Mouse (Mus musculus) liver, adult 2 months (tissue): ENCODE measurements at regions not wholly inside any gene's neighbourhood (a gene's known extent, or its start where the extent isn't known, plus 50 kb on each side); places are given as distances from the start of the nearest gene placed in this dataset.

Experiments used
- CTCF ChIP-seq: fragments of 200-500 bp; IDR thresholded peaks from 2 replicates; pipeline ENCODE4 v1.5.1; 2011; ENCODE audit warnings: low read depth, low read length, control low read depth
- POLR2A ChIP-seq: fragments of 200-500 bp; IDR thresholded peaks from 2 replicates; pipeline ENCODE4 v1.6.1; 2011; ENCODE audit warnings: low read length, control low read depth; ENCODE audit not compliant: insufficient read depth; ENCODE audit errors: extremely low read depth

DNA sequence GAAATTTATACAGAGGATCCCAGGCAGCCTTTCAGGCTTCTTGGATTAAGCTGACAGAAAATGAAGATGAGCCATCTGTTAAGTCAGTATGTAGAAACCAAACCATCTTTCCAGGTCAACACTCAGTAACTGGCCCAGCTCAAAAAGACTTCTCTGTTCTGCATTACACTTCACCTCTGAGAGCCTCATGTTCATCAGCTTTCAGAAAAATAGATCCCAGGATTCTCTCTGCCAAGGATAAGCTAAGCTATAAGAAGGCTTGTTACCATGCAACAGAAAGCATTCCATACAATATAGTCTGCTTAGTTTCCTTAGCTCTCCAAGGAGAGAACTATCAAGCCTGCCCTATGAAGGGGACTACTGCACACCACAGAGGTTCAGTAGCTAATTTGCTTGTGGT lies 170.1 kb upstream of the Zfp462 start:
- TF ChIP-seq CTCF, result no peak
- no peak for TF ChIP-seq POLR2A
